Mouse (Mus musculus): ENCODE results near the gene Syn2.
"Not testable (repeated sequence)": the region's sequence is repeated elsewhere in the genome, so short reads cannot be mapped to it uniquely, and the experiment has no call there.

Gene Syn2

DNA sequence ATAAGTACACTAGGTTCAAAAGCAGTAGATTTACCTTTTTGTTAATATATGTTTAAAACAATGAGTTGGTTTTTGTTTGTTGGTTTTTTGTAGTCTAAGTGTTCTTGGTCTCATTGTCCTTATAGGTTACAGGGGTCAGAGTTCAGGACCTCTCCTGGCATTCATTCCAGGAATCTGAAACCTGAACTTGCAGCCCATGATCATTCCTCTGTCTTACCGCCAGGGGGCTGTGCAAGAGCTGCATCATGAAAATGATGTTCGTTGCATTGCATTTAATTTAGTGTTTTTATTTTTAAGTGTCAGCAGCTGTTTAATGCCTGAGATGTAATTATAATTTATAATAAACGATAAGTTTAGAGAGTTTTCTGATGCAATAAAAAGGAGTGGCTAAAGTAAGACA lies 40.1 kb downstream of the Syn2 start:
- peak; percentile 58 for DNase-seq (ENCODE audit: low spot score)

DNA sequence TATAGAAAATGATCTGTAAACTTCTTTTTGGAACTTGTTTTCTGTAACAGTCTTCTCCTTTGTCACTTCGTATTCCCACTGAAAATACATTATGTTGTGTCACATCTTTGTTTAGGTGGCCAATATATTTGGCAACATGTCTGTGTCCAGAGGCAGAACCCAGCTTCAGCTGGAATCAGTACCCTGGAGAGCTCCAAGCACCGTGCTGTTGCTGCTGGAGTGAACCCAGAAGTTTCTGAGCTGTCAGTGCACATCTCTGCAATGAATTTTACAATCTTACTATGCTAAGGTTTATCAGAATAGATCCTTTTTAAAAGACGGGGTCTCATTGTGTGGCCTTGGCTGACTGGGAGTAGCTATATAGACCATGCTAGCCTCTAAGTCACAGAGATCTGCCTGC lies 44.1 kb downstream of the Syn2 start:
- peak; percentile 61 for DNase-seq (ENCODE audit: low spot score)

DNA sequence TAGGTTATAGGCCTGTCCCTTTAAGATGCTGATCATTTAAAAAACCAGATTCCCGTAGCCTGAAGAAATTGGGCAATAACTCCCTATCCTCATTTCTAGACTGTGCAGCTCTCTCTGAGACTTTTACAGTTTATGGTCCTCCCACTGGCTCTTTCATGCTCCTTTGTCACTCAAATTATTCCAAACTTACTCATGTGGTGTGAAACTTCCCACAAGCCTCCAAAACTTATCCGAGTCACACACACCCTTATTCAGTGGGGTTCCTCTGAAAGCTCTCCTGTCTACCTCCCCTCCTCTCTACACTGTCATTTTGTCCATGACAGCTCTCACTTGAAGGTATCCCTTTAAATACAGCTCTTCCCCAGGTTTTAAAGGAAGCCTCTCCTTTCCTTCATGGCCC lies 46.4 kb downstream of the Syn2 start:
- DNase-seq (ENCODE audit: low spot score) = no peak

DNA sequence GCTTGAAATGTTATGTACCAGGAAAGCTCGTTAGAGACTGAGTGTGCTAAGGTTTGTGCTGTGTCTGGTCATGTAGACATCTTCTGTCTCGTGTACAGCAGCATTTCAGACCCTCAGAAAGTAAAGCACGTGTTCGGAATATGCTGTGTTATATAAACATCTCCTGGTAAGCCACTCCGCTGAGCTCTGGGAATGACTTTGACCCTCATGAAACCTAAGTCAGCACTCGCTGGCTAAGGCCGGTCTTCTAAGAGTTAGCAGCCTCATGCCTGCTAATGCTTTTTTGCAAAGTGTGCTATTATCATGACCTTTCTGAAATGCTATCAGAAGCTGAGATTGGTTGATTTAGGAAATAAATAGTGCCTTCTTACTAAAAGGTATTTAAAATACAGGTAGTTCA lies 56.4 kb downstream of the Syn2 start:
- DNase-seq (ENCODE audit: low spot score) = no peak

DNA sequence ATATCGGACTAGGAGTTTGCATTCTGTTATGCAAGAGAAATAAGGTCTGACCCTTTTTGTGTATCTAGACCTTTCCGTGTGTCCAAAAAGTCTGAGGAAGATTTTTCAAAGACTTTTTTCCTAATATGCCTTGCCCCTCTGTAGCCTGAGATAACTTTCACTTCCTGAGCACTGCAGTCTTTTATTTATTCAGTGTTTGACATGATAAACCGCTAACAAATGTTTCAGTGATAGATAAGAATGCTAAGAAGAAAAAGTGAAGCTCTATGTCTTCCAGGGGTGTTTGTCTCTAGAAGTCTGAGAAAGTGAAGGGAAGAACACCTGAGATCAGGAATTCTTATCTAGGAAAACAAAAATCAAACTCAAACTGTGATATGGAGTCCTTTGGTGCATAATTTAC lies 66.1 kb downstream of the Syn2 start:
- DNase-seq (ENCODE audit: low spot score) = no peak

DNA sequence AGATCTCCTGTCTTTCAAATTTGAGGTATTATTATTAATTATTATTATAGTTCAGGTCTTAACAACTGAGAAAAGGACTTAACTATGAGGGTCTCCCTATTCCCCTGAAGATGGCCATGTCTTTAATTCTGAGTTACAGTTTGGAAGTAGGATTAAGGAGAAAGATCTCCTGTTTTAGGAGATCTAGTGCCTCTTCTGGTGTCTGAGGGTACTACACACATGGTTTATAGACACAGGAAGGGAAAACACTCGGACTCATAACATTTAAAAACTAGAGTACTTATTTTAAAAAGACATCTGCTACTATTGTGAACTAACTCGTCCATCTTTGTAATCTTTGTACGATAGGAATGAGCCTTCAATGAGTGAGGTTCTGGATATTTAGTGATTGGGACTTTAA lies 68.3 kb downstream of the Syn2 start:
- no peak for DNase-seq (ENCODE audit: low spot score)

DNA sequence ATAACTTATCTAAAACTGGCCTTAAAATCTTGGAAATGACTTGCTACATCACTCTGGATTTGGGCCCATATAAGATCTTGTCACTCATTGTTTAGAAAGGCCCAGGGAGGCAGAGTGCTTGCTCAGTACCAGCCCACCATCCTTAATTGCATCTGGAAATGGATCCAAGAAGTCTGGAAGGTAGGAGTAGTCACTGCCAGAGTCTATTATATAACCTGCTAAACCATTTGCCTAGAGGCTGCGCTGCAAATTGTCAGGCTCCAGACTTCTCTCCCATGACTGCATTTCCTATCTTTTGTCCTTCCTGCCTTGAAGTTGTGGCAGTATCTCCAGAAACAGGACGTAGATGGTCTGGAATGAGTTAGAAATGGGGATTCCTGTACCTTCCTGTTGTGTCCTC lies 75.5 kb downstream of the Syn2 start:
- DNase-seq (ENCODE audit: low spot score) = no peak

DNA sequence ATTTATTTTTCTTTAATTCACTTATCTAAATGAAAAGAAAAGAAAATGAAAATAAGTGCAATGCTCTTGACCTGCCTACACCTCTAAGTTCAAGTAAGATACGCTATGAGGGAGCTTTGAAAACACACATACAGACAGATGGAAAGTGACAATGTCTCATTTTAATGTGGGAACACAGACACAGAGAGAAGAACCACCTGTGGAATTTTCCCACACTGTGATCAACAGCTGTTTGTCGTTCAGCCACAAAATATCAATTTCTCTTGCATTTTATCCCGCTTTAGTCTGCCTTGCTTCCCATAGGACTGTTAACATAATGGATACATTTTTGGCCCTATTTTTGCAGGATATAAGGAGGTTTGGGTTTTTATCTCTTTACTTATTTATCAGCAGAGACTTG lies 76.1 kb downstream of the Syn2 start:
- DNase-seq (ENCODE audit: low spot score) = no peak

DNA sequence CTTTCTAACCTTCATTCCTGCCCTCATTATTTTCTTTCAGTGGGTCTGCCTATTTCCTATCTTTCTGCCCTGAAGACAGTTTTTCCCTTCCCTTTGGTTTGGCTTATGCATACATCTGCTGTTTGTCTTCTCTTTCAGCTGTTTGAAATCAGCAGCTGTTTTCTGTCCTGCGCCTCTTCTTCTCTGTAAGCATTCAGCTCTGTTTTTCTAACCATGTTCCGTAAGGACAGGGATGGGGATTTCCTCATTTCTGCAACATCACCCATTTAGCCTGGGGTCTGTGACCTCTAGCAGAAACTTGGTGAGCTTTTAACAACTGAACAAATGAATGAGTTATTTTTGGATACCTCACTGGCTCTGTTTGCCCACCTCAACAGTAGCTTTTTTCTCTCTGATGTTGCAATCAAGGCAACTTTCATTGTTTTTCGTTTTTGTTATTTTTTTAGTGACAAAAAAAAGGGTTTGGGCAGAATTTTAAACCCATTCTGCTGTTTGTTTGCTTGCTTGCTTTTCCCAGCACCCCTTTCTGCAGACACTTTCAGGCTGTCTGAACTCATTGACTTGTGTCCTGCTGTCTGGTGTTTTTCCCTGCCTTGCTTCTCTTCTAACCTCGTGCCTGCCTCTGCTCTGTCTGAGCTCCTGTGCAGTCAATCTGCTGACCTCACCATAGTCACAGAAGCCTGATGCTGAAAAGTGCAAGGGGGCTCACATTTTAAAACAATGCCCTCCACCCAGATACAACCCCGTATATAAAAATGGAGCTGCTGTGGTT lies 77.6 kb downstream of the Syn2 start:
- no peak for DNase-seq (ENCODE audit: low spot score)

DNA sequence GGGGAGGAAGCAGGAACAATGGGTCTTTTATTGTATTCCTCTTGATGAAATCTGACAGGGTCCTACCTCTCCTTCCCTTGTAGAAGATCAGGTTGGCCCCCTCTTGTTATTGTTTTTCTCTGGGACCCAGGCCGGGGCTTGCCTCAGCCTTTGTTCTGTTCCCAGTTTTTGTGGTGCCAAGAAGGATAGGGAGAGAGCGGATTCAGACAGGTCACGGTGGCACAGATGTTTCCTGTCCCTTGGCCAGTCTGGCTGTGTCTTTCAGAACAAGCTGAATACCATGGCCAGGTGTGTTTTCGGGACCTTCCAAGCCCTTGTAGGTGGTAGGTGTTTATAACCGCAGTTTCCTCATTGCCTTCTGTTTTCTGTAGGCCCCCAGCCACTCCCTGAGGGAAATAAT lies 78.4 kb downstream of the Syn2 start:
- DNase-seq (ENCODE audit: low spot score) = no peak

DNA sequence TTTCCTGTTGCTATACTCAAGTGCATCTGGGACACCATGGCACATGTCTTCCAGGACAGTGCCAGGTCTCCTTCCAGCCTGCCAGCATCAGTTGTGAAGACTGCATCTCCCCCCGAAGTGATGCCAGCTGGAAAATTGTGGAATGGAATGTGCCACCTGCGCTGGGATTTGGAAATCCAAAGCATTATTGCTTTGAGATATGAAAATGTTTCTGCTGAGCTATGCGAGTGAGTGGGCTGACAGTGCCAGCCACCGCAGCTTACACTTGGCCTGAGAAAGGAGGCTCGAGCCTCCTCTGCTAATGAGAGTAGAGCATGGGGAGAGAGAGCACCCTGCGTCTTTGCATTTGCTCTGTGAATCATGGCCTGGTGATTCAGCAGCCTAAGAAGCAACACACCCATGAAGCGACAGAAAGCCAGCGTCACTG lies 86.5 kb downstream of the Syn2 start:
- DNase-seq (ENCODE audit: low spot score) = no peak

DNA sequence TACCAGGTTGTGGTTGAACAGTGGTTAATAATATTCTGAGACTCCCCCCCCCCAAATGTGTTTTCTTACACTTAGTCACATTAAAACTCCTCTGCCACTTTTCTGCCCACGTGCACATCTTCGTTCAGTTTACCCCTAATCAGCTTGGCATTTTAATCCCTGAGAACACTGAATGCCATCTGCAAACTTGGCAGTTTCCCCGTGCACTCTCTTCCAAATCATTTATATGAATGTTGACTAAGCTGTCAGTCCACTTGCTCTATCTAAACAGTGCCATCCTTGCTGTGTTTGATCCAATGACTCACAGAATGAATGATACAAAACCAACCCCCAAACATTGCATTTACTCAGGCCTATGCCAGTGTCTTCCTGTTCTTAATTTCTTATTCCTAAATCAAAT lies 90.8 kb downstream of the Syn2 start:
- DNase-seq (ENCODE audit: low spot score) = no peak

DNA sequence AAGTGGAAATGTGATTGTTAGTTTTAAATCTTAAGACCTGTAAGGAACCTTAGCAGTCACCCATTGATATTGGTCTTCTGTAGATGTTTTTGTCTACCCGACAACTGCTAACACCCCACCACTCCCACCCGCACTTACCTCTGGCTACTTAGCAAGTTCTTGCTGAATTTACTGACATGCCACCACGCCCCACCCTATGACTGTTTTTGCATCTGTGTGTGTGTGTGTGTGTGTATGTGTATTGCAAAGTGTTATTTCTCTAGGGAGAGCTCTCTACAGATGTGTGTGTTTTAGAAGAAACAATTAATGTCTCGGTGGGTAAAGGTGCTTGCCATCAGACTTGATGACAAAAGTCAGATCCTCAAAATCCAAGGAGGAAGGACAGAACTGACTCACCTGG lies 92.3 kb downstream of the Syn2 start, which contains the start of gene Gm17482:
Gene Gm17482, plus strand, starts transcription at position 301 of the 400 bp plus-strand sequence.
- DNase-seq (ENCODE audit: low spot score) = no peak

DNA sequence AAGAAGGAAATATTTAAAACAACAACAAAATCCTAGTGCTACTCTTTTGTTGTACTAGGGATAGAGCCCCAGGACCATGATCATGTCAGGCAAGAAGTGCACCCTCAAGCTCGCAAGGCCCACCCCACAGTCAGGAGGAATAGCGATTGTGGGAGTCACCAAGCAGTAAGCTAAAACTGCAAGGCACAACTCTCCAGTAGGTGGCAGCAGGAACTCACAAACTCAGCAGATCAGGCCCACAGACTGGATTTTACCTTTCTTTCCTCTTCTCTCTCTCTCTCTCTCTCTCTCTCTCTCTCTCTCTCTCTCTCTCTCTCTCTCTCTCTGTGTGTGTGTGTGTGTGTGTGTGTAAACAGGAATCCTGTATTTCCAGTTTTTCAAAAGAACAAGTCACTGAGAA lies 92.8 kb downstream of the Syn2 start:
- peak; percentile 90 for DNase-seq (ENCODE audit: low spot score)

DNA sequence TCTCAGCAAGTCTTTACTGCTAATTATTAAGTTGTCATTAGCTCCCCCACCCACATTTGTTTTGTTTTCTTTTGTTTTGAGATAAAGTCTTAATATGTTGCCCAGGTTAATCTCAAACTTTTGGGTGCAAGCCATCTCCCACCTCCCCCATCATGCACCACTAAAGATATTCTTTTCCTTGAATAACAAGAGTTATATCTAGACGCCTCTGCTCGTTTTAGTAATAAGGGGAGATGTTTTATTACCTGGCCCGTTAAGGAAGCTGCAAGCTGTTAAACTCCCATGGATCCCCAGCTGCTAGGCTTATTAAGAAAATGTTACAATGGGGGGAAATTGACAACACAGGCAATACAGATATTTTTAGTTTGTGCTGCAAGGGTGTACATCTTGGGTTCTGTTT lies 95.9 kb downstream of the Syn2 start:
- no peak for DNase-seq (ENCODE audit: low spot score)

DNA sequence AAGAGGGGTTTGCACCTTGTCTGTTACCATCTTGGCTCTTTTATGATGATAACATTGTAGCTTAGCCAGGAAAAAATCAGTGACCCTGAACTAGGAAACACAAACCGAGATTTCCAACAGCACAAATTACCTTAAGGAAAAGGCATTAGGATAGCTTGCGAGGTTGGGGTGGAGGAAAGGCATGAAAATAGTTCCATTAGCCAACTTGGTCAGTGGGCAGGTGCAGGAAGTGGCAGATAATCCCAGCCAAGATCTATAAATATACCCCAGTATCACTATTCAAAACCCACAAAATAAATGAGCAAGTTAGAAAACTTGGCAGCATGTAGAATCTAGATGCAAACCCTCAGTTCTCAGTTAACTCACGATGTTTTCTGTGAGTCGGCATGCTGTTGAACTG lies 97.1 kb downstream of the Syn2 start:
- DNase-seq (ENCODE audit: low spot score) = no peak

DNA sequence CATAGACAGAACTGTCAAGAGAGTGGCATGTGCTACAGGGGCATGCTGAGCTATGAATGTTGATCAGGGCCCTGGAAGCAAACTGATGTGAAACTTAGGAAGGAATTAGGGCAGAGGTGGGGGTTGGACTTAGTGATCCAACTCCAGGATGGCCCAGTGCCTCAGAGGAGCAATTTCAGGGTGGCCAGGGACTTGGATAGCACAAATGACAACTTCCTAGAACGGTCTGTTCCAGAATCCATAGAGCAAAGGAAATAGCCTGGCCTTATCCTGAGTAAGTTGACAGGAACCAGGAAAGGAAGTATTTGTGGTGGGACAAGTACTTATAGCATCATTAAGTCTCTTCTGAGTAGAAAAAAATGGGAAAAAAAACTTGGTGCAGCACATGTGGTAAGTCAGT lies 97.9 kb downstream of the Syn2 start:
- DNase-seq (ENCODE audit: low spot score) = no peak

DNA sequence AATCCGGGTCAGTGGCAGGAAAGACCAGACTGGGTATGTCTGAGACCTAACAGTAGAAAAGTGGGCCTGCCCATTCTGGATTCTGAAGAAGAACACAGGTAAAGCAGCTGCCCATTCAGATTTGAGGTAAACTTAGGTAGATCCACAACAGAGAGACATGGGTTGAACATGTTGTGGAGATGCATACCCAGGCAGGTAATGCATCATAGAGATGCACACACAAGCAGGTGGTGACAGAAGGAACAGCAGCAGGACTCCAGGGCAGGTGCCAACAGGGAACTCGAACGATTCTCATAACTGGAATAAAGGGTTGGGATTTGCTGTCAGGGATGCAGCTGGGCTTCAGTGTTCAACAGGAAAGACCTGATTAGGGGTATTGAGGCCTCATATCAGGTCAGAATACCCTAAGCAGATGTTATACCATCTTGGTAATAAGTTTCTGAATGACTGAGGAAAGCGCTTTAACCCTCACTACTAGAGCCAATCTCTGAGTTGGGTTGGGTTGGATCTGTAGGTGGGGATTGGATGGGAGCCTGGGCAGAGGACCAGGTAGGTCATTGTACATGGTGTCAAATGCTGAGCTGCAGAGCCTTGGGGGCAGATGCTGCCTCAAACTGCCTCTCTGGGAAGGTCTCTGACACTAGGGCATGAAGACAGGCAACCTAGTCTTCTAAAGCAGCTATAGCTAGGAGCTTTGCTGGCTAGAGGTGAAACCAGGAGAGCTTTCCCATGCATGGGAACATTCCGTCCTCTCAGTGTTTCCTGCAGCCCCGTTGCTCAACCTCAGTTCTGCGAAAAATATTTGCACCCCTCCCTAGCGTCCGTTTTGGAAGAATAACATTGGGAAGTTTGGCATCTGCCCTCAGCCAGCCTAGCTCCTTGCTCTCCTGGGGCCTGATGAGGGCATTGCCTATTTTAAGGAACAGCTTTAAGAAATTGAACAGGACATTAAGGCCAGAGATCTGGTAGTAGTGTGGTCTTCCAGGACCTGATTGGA lies 103.6 kb downstream of the Syn2 start:
- DNase-seq (ENCODE audit: low spot score) = no peak

DNA sequence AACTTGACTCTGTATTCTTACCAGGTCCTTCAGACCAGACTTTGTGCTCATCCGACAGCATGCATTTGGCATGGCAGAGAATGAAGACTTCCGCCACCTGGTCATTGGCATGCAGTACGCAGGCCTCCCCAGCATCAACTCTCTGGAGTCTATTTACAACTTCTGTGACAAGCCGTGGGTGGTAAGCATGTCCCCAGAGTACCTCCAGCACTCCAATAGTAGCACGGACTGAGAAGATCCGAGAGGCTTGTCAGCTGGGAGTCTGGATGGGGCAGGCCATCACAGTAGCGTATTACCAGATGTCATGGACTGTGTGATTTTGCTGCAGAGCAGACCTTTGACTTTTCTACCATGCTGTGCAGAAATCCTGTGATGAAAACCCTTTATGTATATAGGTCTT lies 104.6 kb downstream of the Syn2 start:
- DNase-seq (ENCODE audit: low spot score) = no peak

DNA sequence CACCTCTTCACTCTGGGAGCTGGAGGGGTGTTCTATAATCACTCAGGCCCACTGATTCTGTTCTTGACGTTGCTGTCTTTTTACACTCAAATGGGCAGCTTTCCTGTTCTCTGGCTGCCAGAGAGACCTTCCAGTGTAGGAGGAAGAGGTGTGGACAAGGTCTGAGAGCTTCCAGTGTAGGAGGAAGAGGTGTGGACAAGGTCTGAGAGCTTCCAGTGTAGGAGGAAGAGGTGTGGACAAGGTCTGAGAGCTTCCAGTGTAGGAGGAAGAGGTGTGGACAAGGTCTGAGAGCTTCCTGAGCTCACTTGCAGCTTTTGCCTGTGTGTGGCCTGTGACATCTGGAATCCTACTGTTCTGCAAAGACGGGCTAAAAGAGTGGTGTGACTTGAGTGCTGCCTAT lies 105.7 kb downstream of the Syn2 start:
- not testable (repeated sequence) for DNase-seq (ENCODE audit: low spot score)

DNA sequence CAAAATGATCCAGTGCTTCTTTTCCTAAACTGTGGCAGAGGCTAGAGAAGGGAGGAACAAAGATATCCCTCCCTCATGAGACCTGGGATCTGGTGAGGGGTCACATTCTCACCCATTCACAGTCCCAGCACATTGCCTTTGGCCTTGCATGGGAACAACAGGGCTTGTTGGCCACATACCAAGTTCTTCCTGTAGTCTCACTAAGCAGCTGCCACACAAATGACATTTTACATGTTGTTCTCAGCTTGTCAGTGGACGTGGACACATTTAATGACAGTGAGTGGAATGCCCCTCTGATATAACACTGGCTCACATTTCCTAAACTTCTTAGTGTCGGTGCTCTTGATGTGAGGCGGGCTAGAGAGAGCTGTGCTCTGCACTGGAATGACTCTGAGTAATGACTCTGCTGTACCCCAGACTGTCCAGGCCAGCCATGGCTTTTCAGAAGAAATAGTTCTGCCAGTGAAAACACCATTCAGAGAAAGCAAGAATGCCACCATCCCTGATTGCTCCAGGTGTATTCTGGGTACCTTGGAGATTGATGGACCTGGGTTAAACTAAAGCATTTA lies 106.5 kb downstream of the Syn2 start:
- no peak for DNase-seq (ENCODE audit: low spot score)

DNA sequence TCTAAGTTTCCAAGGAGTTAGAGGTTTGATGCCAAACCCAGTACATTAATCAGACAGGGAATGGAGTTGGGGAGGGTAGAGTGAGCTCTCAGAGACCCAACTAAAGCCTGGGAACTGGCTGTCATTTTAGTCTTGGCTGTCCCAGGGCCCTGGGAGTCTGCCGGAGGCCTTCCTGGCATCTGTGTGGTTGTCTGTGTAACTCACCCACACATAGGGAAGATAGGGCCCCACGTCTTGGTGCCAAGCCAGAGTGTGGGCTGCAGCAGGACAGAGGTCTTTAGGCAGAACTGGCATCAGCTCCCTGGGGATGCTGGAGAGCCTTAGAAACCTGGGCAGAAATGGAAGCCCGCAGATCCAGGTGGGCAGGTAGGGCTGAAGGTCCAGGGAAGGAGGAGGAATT lies 107.2 kb downstream of the Syn2 start:
- no peak for DNase-seq (ENCODE audit: low spot score)

DNA sequence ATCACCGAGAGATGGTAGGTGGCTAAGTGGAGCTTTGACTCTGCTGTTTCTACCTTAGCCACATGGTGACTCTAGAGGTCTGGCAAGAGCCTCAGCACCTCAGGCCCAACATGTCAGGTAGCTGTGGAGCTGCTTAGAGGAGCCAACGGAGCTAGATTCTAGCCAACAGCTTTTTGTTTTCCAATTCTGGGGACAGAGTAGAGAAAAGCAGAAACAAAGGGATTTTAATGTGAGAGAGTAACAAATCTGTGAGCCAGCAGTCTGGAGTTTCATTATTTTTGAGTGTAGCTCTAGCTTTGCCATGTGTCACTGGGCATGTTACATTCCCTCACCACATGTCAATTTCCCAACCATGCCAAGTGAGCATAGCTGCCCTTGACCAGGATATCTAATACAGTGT lies 109.5 kb downstream of the Syn2 start:
- DNase-seq (ENCODE audit: low spot score) = no peak

Data from retina, embryonic 14.5 days (tissue).